Mouse (Mus musculus) gonadal fat pad, adult 2 months (tissue): Measurements from ENCODE around the gene Batf. TPM values are rescaled to one million over a fixed set of nuclear protein-coding genes. Genes with fewer than 3 reads are reported as not detected.

Source experiments
- DNase-seq: peaks from one replicate; pipeline ENCODE4 v3.0.0-alpha.2; 2012; ENCODE audit warnings: low read depth
- polyA plus RNA-seq: library from polyadenylated mRNA; depleted of rRNA; stranded (reverse); fragments of >200 nt; gene quantifications from 2 replicates; pipeline ENCODE4 v1.2.3, GENCODE M21; 2012; rRNA removed

Batf gene
- polyA plus RNA-seq, 1 experiment = 0.77 TPM

DNA sequence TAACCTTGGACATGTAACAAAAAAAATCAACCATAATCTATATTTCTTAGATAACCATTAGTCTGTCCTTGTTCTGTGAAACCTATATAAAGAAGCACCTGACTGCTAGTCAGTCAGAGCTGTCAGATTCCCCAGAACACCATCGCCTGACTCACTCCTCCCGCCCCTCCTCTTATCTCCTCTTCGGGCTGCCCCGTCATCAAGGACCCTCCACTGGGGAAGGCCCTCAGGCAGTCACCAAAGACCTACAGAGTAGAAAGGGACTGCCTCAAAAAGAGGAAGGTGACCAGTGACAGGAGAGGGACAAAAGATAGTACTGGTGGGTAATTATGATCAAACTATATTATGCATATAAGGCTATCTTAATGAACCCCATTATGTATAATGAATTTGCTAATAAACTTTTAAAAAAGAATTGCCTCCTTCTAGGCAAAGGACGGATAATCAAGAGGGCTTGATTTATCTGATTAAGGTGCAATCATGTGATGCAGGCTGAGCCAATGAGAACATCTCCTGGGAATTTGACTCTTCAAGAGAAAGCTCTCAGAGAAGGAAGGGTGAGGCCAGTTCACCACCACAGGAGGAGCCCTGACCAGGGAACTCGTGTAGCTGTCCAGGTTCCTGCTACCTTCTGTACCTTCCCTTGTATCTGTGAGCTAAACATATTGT lies 40.4 kb downstream of the Batf start:
- no peak for DNase-seq

DNA sequence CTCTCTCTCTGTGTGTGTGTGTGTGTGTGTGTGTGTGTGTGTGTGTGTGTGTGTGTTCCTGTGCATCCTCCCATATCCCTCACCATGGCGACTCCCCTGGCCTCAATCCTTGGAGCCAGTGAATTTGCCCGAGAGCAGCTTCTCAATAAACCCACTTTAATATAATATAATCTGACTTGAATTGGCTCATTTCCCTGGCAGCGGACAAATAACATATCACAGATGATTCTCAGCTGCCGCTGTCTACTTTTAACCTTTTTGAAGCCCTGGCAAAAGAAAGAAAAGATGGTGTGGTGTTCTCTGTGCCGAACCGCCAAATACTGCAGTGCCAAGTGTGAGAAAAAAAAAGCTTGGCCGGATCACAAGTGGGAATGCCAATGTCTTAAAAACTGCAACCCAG lies 41.7 kb downstream of the Batf start:
- no peak for DNase-seq

DNA sequence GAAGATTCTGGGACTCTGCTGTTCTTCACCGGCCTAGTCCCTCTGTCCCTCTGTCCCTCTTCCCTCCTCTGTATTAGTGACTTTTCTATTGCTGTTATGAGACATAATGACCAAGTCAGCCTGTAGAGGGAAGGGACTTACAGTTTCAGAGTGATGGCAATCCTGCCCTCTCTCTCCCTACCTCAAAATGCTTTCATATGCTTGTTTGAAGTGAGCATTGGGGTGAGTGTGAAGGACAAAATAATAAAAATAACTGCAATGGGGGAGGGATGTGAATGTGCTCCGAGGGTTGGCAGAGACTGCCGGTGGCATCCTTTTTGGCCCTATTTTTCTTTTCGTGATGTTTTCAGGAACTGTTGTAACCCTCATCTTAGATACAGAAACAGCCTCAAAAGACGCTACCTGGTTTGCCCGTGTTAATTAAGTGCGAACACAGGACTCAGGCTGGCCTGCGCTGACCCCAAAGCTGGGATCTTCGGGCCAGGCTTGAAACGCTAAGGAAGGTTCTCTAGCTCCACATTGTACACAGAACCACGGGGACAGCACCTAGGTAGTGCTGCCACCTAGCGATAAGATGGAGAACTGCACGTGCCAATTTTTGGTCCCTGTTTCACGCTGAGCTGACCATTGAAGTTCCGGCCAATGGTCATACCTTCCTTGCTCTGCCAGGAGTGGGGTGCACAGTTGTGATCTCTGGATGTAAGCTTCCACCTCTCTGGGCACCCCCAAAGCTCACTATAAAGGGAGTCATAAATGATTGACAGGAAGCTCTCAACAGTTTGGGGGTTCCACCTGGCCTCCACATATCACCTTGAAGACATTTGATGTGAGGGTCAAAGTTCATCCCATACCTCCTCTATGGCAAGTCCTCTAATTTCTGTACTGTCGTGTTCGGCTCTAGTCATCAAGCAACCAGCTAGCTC lies 42.8 kb downstream of the Batf start:
- DNase-seq = no peak

DNA sequence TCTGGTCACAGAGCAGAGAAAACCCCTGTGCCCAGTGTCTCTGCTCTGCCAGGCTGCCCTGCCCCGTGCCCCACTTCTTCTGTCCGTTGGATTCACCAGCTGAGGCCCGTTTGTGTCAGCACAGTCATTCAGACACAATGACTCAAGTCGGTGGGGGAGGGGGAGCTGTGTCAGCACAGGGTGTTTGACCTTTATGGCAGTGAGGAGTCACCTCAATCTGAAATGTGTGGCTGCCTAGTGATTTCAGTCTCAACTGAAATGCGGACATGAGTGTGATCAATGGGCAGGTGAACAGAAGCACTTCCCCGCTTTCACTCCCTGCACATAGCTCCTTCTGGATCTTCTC lies 43.4 kb downstream of the Batf start:
- DNase-seq = no peak

DNA sequence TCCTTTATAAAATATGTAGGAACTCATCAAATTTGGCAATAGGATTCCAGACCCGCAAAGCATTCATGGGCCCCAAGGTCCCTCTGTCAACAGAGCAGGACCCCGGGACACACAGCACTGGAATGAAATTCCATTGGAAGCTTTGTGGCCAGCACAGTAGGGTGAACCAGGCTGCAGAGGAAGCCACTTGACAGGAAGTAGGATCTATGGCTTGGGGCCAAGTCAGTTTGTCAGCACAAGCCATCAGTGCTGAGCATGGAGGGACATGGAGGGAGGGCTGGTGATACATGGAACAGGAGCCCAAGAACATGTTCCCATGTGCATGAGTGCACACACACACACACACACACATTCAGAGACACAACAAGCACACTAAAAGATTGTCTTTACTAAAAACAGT lies 49.7 kb downstream of the Batf start:
- DNase-seq = no peak

DNA sequence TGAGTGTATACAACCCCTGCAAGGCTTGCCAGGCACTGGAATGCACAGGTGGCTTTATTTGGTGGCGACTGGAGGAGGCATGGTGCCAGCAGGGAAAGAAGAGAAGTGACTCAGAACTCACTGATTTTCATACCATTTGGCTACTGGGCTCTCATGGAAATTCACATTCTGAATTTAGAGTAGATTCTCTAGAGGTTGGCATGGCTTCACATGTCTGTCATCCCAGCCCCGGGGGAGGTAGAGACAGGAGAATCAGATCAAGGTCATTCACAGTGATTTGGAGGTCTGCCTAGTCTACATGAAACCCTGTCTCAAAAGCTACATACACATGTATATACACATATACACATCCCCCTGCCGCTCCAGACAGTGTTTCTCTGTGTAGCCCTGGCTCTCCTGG lies 50.5 kb downstream of the Batf start:
- no peak for DNase-seq

DNA sequence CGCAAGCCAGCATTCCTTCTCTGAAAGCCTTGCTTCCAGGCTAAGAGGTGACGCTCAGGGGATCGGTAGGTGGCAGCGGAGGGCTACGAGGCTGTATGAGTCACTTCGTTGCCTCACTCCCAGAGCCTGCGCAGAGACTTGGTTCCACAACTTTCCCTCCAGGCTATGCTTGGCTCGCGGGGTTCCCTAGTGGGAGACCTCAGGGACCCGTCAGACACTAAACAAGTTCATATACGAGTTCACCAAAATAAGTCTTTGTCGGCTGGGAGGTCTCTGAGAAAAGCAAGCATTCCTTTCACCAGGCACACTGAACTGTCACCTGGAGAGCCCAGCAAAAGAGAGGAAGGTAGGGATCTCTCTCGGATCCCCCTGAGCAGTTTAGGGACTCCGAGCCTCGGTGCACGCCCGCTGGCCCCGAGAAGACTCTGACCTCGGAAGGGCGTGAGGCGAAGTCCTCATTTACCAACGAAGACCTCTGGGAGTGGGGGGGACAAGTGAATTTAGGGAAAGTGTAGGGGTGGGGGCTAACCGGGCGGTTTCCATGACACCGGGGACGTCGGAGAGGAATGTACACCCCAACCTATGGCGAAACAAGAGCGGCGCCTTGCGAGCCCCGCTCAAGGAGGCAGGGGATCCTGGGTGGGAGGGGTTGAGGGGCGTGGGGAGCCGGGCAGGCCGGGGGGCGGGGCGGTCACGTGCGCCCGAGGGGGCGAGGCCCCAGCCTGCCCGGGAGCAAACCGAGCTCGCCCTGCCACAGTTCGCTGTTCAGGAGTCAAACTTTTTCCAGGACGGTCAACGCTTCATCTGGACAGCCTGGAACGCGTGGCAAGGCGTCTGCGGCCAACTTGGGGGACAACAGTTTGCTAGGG lies 59.6 kb downstream of the Batf start, which contains the start of gene Flvcr2:
Gene Flvcr2, plus strand, starts transcription at position 713 of the 869 bp plus-strand sequence.
- DNase-seq = no peak

DNA sequence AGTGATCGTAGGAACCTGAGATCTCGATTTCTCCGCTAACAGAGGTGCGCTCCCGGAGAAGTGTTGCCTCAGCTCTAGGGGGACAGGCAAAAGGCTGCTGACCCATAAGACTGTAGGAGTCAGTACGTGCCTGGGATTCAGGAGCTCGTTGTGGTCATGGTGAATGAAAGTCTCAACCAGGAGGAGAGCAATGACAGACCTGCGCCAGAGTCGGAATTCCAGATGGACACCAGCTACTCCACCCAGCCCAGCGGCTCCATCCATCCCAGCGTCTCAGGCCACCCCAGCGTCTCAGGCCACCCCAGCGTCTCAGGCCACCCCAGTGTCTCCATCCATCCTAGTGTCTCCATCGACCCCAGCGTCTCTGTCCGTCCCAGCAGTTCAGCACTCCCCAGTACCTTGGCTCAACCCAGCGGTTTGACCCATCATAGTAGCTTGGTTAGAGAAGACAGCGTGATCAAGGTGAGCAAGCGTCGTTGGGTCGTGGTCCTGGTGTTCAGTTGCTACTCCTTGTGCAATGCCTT lies 60.3 kb downstream of the Batf start:
- no peak for DNase-seq

DNA sequence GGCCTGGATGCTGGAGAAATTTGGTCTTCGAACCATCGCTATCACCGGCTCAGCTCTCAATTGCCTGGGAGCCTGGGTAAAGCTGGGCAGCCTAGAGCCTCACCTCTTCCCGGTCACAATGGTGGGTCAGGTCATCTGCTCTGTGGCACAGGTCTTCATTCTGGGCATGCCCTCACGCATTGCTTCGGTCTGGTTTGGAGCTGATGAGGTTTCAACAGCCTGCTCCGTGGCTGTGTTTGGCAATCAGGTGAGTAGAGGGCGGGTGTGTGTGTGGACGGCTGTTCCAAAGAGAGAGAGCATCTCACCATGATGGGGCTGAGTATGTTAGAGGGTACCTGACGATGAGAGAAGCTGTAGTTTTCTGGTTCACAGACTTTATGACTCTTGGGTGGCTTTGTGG lies 60.9 kb downstream of the Batf start:
- no peak for DNase-seq

DNA sequence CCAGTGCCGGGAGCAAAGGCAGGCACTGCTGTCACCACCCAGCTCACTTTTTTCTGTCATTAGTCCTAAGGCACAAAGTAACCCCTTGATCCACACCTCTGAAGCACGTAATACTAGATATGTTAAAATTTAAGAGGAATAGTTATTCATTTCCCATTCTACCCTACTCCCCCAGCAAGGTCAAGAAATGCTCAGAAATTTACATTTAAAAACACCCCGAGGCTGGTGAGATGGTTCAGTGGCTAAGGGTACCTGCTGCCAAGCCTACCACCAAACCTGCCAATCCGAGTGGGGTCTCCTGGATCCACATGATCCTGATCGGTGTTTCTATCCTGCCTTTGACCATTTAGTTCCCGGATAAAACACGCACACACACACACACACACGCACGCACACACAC lies 63.4 kb downstream of the Batf start:
- no peak for DNase-seq

DNA sequence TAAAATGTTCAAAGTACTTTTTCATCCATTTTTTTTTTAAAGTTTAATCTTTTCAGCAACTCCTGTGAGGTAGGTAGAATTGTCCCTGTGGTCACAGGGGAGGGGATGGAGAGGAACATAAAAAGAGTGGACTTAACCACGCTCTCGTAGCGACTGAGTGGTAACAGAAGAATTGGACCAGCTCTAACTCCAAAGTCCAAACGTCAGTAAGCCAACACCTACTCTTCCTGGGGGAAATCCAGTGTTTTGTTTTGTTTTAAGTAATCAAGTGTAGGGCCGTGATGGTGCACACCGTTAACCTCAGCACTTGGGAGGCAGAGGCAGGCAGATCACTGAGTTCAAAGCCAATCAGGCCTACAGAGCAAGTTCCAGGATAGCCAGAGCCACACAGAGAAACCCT lies 65.6 kb downstream of the Batf start:
- DNase-seq = no peak

DNA sequence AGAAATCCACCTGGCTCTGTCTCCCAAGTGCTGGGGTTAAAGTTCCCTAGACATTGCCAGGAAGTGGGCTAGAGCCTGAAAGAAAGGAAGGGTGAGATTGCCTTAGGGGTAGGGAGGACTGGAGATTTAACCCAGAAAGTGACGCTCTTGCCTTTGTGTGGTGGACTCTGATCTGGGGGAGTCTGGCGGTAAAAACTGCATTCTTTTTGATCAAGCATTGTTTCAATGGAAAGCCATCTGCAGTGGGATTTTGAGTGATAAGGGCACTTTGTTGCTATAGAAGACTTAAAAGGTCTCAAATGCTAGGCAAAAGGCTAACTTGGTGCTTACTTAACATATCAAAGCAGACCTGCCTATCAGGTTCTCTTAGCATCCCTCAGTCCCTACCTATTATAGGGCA lies 66.8 kb downstream of the Batf start:
- no peak for DNase-seq

DNA sequence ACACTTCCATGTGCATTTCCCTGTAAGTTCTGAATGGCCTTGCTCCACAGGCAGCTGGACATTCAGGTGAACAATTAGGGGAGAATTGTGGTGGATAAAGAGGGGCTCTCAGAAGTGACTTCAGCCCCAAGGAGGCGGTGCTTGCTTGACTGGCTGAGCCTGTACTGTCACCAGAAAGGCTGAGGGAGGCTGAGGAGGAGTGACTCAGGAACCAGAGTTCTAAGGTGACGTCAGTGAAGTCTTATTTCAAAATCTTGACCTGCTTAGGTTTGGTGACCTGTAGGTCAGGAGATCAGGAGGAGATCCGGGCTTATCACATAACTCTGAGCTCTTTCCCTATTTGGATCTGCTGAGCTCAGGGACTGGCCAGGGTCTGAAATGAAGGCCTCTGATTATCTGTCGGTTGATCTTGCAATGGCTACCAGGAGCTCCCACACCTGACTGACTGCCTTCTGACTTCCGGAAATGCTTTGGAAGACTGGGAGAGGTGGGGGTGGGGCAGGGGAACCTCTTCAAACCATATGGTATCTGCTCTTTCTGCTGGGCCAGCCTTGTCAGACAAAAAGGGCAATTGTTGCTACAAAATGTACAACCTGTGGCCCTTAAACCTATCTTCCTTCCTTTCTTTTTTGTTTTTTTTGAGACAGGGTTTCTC lies 68.3 kb downstream of the Batf start:
- DNase-seq = no peak

DNA sequence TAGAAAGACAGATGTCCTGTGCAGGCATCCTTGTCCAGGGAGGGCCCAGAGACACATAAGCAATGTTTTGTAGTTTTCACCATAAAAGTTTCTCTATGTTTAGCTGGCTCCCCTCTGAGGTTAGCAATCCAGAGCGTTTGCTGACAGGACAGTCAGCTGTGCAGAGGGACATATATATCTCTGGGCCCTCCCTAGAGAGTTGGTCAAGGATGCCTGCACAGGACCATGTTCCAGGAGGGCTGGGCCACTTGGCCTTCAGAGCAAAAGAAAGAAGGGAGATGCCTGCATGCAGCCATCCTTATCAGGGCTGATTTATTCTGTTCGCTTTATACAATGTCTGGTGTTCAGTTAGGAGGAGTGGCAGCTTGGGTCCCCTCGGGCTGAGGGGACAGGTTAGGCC lies 70.0 kb downstream of the Batf start:
- no peak for DNase-seq

DNA sequence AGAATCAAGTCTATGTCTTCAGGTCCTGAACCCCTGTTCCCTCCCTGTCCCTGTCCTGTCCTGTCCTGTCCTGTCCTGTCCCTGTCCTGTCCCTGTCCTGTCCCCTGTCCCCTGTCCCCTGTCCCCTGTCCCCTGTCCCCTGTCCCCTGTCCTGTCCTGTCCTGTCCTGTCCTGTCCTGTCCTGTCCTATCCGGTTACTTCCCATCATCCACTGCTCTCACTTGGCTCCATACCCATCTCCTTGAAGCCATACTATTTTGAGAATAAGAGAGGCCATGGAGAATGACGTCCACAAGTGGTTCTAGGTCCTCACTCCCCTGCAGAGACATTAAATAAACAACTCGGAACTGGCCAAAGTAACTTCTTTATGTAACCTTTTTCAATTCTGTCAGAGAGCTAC lies 70.6 kb downstream of the Batf start:
- no peak for DNase-seq

Other genes with a start within 250 kb of the Batf start
- 8.1 and 16.6 TPM in 2 replicates for gene Fos, start 212.8 kb upstream of the Batf start, polyA plus RNA-seq
- gene Jdp2, start 87.6 kb upstream of the Batf start, polyA plus RNA-seq = 8.5 and 9.0 TPM in 2 replicates
- 1.8 and 2.0 TPM in 2 replicates for gene Flvcr2, start 59.9 kb downstream of the Batf start, polyA plus RNA-seq
- 44.8 and 47.4 TPM in 2 replicates for gene Erg28, start 137.9 kb downstream of the Batf start, polyA plus RNA-seq
- 10.1 and 13.5 TPM in 2 replicates for gene Ttll5, start 138.0 kb downstream of the Batf start, polyA plus RNA-seq